Mouse (Mus musculus): Measurements from ENCODE around the gene Cntrob. TPM values are rescaled to one million over a fixed set of nuclear protein-coding genes. Genes with fewer than 3 reads are reported as not detected.
"Not testable (repeated sequence)": the region's sequence is repeated elsewhere in the genome, so short reads cannot be mapped to it uniquely, and the experiment has no call there.

Cntrob gene
- total RNA-seq, 1 experiment from 2014 or later = 26.5 TPM

DNA sequence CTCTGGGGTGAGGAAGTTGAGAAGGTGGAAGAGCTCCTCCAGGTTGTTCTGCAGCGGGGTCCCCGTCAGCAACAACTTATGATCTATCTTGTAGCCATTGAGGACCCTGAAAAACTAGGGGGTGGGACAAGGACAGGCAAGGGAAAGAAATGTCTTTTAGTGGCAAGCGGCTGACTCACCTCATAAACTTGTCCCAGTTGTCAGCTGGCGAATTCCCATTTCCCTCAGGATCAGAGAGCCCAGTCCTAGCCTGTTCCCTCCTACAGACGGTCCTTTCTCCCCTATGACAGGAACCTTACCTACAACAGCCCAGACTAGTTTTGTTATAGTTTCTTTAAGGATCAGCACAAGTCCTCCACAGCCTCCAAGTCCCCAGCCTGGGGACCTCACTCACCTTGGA is 33.0 kb upstream of the Cntrob start:
- no peak for ATAC-seq (replicated peaks; ENCODE audit: low read depth, poor library complexity, severe bottlenecking)

DNA sequence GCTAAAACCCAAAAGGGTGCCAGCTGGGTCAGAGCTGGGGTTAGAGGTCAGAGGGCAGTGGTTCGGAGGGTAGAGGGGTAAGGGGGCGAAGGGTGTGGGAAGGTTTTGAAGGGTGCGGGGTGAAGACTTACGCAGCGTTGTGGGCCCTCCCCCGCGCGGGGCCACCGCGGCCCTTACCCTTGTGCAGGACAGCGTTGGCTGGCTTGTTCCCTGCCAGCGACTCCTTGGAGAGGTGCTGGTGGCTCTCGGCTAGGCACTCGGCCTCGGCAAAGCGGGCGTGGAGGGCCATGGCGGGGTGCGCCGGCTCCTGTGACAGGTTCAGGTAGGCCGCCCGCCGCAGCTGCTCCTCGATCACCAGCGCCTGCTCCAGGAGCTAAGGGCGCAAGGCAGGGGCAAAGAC is 22.9 kb upstream of the Cntrob start:
- no peak for ATAC-seq (replicated peaks; ENCODE audit: low read depth, poor library complexity, severe bottlenecking)

DNA sequence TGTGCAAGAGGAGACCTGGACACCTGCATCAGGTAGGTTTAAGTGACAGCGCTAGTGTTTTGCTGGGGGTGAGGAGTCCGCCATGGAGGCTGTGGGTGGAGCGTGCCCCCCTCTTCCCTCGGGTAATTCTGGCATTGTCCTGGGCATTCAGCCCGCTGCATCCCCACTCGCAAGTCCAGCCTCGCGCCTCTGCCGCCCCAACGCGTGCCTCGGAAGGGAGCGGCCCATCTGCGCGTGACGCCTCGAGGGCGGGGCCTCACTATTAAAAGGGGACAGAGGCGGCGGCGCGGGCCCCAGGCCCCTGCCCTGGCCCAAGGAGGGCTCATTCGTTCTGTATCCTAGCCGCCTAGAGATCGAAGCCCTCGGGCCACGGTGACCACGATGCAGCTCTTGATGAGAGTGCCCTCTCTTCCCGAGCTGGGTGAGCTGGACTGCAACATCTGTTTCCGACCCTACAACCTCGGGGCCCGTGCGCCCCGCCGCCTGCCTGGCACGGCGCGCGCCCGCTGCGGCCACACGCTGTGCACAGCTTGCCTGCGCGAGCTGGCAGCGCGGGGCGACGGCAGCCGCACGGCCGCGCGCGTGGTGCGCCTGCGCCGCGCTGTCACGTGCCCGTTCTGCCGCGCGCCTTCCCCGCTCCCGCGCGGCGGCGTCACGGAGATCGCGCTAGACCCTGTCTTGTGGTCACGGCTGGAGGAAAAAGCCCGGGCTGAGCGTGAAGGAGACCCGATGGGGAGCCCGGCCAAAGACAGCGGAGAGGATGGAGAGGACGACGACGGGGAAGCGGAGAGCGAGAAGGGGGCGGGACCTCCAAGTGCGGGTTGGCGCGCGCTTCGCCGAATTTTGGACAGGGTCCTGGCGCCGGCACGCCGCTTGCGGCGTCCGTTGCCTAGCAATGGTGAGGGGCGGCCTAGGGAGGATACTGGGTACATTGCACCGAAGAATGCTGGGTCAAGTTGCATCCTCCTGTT is 16.9 kb upstream of the Cntrob start, which contains the start of gene Rnf227:
Gene Rnf227, plus strand, starts transcription at position 301 of the 971 bp plus-strand sequence.
- ATAC-seq (replicated peaks; ENCODE audit: low read depth, poor library complexity, severe bottlenecking) = peak; percentile 50

DNA sequence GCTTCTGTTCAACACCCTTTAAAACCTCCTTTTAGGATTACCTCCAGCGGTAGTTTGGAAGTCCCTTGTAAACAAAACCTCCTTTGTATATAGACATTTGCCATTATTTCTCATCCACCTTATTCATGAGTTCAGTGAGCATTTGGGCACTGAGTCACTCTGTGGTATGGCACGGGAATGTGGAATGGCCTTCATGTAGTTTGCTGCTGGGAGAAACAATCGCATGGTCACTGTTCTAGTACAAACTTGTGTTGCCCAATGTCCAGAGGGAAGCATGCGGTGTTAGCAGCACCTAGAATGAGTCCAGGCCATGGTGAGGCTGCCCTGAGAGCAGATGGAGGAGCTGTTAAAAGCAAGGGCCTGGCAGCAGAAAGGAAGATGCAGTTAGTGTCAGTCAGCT is 11.2 kb upstream of the Cntrob start:
- ATAC-seq (replicated peaks; ENCODE audit: low read depth, poor library complexity, severe bottlenecking) = no peak

DNA sequence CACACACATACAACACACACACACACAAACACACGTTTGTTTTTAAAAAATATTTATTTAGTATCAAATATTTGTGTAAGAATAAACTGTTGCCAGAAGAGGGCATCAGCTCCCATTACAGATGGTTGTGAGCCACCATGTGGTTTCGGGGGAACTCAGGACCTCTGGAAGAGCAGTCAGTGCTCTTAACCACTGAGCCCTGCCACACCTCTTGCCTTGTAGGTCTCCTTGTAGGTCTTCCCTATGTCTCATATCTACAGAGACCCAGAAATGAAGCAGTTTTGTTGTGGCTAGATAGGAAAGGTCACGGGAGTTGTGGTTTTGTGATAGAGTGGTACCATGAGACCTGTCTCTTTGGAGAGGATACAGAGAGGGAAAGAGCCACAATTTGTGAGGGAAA is 10.3 kb upstream of the Cntrob start:
- ATAC-seq (replicated peaks; ENCODE audit: low read depth, poor library complexity, severe bottlenecking) = peak; percentile 76

DNA sequence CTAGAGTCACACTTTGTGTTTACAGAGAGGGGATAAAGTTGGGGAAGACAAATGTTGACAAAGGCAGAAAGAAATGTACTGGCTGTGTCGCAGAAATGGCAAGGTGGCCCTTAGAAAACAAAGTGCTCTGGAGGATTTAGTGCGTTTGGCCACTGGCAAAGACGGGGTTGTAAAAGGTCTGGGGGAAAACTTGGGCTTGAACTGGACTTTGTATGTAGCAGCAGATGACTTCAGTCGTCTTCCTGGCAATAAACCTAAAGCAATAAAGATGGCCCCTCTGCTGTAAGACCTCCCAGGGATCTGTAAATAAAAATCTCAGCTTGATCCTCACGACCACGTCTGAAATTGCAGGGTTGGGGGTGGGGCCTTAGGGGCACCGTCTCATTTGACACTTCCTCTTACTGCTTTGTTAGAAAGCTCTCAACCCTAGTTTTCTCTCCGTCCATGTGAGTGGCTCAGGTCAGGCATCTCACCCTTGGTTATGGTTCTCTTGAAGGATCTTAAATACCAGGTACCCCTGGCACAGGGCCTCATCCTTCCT is 9.2 kb upstream of the Cntrob start:
- ATAC-seq (replicated peaks; ENCODE audit: low read depth, poor library complexity, severe bottlenecking) = no peak

DNA sequence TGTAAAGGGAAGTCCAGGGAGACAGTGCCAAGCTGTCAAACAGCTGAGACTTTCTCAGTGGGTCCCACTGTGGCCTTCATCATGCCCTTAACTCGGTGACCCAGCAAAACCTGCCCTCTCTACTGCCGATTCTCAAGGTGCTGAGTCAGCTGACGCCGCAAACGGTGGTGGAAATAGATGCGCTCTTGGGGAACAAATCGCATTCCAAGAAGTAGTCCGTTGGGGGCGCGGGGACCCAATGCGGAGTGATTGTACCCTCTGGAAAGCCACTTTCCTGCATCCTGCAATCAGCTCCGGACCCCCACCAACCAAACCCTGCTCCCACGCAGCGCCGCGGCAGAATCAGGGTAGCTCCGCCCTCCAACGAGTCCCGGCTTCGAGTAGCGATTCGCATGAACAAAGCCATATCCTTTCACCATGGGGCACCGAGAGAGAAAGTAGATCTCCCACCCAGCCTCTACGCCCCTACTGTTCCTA is 8.4 kb upstream of the Cntrob start:
- peak; percentile 59 for ATAC-seq (replicated peaks; ENCODE audit: low read depth, poor library complexity, severe bottlenecking)

DNA sequence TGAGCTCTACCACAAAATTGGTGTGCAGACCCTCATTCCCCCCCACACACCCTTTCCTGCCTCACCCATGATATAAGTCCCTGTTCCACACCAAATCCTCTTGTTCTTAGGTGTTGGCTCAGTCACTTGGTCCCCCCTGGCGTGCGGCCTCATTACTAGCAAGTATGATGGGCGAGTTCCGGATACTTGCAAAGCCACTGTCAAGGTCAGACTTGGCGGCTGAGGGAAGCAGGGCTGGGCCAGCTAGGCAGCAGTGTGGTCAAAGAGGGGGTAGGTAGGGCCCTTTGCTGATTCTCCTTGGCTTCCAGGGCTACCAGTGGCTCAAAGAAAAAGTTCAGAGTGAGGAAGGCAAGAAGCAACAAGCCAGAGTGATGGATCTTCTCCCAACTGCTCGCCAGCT is 7.6 kb upstream of the Cntrob start:
- no peak for ATAC-seq (replicated peaks; ENCODE audit: low read depth, poor library complexity, severe bottlenecking)

DNA sequence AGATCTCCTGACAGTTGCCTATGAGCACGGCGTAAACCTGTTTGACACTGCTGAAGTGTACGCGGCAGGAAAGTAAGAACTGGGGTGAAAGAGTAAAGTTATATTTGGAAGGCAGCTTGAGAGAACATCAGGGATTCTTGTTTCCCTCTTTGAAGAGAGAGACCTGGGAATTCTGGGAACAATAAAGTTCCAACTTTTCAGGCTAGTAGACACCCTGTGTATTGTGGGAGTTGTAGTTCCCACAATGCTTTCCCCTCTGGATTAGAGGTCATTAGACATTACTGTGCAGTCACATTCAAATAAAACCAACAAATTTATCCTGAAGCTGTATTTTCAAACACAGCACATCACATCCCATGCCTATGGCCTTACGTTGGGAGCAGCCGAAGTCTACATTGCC is 4.9 kb upstream of the Cntrob start:
- ATAC-seq (replicated peaks; ENCODE audit: low read depth, poor library complexity, severe bottlenecking) = no peak

DNA sequence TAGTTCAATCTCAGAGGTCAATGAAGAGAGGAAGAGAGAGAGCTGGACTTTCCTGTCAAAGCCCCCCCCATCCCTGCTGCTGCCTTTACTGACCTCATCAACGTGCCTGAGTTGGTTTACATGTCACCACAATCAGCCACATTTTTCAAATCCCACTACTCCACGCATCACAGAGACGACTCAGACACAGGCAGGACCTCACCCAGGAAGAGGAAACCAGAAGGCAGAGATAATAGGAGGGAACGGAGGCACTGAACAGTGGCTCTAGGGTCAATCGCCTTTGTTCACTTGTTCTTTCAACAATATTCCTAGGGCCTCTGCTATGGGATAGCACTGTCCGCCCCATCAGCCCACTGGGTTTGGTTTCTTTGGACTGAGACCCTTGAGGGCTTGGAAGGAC is 4.1 kb upstream of the Cntrob start:
- ATAC-seq (replicated peaks; ENCODE audit: low read depth, poor library complexity, severe bottlenecking) = no peak

DNA sequence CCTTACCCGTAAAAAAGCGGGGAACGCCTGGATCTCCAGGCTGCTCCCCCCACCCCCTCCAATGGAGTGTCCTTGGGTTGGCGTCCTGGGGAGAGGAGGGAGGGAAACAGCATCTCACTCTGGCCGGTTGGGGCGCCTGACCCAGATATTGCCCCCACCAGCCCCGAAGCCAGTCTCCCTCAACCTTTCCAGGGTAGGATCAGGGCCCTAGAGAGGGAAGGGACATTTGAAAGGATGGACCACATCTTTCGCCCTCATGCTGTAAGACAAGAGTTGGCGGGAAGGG is 3.5 kb upstream of the Cntrob start:
- no peak for ATAC-seq (replicated peaks; ENCODE audit: low read depth, poor library complexity, severe bottlenecking)

DNA sequence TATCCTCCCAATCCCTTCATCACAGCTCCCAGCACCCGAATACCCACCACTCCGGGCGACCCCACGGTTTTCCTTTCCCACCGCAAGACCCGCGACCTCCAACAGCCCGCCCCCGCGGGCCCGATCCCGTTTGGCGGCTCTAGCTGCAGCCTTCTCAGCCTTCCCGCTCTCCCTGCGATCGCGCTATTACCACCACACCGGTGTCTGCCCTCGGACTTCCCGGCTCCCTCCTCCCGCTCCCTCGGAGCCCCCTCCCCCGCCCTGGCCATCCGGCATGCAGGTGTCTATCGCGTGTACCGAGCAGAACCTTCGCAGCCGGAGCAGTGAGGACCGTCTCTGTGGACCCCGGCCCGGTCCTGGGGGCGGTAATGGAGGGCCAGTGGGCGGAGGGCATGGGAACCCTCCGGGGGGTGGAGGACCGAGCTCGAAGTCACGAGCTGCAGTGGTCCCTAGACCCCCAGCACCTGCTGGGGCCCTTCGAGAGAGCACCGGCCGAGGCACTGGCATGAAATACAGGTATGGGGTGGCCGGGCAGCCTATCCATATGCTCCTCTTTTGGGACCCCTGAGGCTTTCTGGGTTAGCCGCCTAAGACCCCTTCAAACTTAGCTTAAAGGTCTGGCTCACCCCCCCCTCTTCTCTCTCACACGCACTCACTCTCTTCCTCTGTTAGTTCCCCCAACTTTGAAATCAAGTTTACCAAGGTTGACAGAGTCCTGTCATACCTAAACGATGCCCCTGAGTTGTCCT is 3.0 kb upstream of the Cntrob start:
- ATAC-seq (replicated peaks; ENCODE audit: low read depth, poor library complexity, severe bottlenecking) = no peak

DNA sequence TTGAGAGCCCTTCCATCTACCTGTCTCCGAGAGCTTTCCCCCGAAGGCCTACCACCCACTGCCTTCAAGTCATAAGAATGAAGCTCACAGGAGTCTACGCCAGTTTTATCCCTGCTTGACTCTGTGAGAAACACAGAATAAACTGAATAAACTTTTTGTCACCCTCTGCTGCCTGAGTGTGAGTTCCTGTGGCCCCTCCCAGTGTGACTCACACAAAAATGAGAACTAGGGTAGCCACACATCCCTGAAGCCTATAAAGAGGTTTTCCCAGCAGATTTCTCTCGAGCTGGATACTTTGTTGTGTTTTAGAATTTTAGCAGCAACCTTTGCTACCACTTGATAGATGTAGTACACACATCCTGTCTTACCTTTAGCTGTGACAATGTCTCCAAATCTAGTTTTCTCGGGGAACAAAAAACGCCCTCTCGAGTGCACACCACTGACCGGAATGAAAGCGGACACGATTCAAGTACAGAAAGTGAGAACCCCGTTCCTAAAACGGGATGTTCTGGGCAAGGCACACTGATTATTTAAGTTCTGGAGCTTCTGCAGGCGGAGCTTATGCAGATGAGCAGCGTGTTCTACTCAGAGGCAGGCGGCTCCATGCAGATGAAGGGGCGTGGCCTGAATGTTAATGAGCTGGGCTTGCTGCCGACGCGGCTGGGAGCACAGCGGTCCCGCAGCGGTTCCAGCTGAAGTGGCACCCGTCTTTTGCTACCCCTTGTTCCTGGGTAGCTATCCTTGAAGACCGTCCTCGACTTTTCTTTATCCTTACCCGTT is 2.2 kb upstream of the Cntrob start, which contains the start of gene Kcnab3:
Gene Kcnab3, plus strand, starts transcription at position 631 of the 780 bp plus-strand sequence.
- ATAC-seq (replicated peaks; ENCODE audit: low read depth, poor library complexity, severe bottlenecking) = peak; percentile 72

DNA sequence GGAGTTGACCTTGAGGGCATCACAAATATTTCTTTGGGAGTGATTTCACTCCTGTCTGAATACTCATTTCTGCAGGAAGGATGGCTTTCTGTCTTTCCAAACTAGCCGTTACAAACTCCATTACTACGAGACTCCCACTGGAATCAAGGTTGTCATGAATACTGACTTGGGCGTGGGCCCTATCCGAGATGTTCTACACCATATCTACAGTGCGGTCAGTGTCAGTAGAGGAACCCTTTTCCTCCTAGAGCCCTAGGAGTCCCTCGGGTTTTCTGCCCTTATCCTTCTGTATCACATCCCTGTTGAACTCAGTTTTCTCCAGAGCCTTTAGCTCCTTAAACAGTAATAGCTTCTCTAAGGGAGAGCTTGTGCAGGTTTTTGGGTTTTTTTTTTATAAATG is 1.2 kb upstream of the Cntrob start:
- ATAC-seq (replicated peaks; ENCODE audit: low read depth, poor library complexity, severe bottlenecking) = no peak

DNA sequence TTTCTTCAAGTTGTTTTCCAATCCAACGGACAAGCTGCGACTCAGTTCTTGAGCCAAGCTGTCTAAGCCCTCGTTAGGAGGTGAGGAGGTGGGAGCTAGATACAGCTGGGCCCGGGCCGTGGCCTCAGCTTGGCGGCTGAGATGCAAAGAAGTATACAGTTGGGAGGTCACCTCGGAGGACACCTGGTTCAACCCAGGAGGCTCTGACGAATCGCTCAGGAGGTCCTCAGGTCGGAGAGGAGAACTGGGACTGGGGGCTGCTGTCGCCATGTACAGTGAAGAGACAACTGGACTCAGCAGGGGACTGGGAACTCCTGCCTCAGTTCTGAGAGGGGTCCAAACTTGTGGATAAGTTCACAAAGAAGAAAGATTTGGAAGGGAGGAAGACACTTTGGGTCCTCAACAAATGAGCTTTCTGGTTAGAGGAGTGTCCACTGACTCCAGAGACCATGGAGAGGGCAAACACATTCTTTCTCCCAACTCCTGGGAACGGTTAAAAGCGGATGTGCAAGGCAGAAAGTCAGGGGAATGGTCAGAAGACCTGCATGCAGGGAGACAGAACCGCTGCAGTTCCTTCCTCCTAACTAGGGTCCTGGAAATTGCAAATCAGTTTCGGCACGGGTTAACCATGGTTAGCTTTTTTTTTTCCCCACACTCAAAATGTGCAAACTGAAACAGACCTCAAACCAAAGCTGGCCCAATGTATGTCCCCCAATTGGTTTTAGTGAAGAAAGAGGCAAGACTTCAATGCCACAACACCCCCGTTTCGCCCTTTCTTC is 693 bp downstream of the Cntrob start:
- ATAC-seq (replicated peaks; ENCODE audit: low read depth, poor library complexity, severe bottlenecking) = no peak

DNA sequence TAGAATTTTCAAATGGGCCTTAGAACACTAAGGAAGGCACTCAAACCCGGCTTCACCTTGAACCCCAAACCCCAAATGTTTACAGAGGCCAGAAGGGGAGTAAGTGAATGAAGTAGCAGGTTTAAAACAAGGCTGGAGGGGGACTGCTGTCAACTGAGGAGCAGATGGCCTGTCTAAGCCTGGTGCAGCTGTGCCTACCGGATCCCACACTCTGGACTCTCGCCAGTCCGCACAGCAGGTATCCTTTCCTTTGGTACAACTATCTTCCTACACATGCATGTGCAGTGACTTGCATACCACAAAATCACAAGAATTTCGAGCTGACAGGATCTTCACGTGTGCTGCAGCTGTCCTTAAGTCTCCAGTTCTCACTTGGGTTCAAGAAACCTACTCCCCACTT is 1.6 kb downstream of the Cntrob start:
- no peak for ATAC-seq (replicated peaks; ENCODE audit: low read depth, poor library complexity, severe bottlenecking)

DNA sequence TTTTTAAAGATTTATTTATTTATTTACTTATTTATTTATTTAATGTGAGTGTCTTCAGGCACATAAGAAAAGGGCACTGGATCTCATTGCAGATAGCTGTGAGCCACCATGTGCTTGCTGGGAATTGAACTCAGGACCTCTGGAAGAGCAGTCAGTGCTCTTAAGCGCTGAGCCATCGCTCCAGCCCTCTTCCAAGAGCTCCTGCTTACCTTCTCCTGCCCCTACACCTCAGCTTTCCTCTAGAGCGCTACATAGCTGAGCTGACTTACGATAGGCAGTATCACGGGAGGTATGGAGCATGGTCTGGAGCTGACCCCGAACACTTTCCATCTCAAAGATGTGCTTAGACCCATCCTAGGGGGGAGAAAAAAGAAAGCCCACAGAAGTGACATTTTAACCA is 2.0 kb downstream of the Cntrob start:
- no peak for ATAC-seq (replicated peaks; ENCODE audit: low read depth, poor library complexity, severe bottlenecking)

DNA sequence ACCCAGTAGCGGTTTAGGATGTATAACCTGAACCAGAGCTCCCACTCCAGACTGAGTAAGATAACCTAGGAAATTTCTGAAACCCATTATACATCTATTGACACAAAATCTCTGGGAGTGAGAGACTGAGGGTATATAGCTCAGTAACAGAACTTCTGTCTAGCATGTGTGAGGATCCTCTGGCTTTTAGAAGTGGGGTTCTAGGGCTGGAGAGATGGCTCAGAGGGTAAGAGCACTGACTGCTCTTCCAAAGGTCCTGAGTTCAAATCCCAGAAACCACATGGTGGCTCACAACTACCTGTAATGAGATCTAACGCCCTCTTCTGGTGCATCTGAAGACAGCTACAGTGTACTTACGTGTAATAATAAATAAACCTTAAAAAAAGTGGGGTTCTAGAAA is 5.6 kb downstream of the Cntrob start:
- ATAC-seq (replicated peaks; ENCODE audit: low read depth, poor library complexity, severe bottlenecking) = not testable (repeated sequence)

DNA sequence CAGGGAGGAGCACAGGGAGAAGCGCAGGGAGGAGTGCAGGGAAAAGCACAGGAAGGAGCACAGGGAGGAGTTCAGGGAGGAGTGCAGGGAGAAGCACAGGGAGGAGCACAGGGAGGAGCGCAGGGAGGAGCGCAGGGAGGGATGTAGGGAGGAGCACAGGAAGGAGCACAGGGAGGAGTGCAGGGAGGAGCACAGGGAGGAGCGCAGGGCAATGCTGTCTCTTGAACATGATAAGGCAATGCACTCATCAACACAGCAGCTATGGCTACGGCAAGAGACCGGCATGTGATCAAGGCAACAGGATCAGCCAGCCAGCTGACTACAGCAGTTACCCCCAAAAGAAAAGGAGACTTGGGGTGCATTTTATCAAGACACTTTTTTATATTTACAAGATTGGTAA is 7.2 kb downstream of the Cntrob start:
- ATAC-seq (replicated peaks; ENCODE audit: low read depth, poor library complexity, severe bottlenecking) = no peak

Measured in common myeloid progenitor, adult 5-6 weeks (primary cell).